Mouse (Mus musculus): ENCODE results near the gene Nip7.

- TF ChIP-seq CTCF (IDR thresholded peaks at IDR 0.05; ENCODE audit: control insufficient read depth, insufficient read depth, insufficient replicate concordance, low read depth, low read length) (no peak), POLR2A (IDR thresholded peaks at IDR 0.05; ENCODE audit: control insufficient read depth, low read depth, low read length) (no peak)
Measured at GRCm38 (mm10) chr8:107086018-107086417, 29.3 kb downstream of the Nip7 start.
